Mouse (Mus musculus): ENCODE measurements around the gene Abcb5.

- no peak for TF ChIP-seq MAFK (IDR thresholded peaks at IDR 0.05; ENCODE audit: insufficient read depth, low read depth, low read length)
- no peak for TF ChIP-seq CHD2 (IDR thresholded peaks at IDR 0.05; ENCODE audit: low read depth, low read length)
- TF ChIP-seq ZC3H11A (IDR thresholded peaks at IDR 0.05; ENCODE audit: borderline replicate concordance, low read depth, low read length) = no peak
- no peak for TF ChIP-seq ZNF384 (IDR thresholded peaks at IDR 0.05; ENCODE audit: low read depth, low read length)
- TF ChIP-seq HCFC1 (IDR thresholded peaks at IDR 0.05; ENCODE audit: borderline replicate concordance, insufficient read depth, low read length) = no peak
Measured at GRCm38 (mm10) chr12:118839398-118839797, 126.8 kb downstream of the Abcb5 start.

Data from ES-E14 (cell line).